Mouse (Mus musculus) CH12.LX (cell line): ENCODE results near the gene Hoxa9.

Experiments used
- CTCF ChIP-seq, 2 experiments: IDR thresholded peaks in 1 of 2; conservative IDR thresholded peaks in 1 of 2; 2 replicates each; pipeline ENCODE4 v1.5.1; 2011 to 2012; ENCODE audit warnings: low read depth in 2 of 2, low read length in 2 of 2, improper control_type of control experiment in 1 of 2, inconsistent platforms in 1 of 2, mild to moderate bottlenecking in 1 of 2, moderate library complexity in 1 of 2
- ELF1 ChIP-seq: IDR thresholded peaks from 2 replicates; pipeline ENCODE4 v1.6.1; 2014; ENCODE audit warnings: low read depth, mild to moderate bottlenecking, inconsistent platforms, low read length, improper control_type of control experiment
- MAX ChIP-seq: IDR thresholded peaks from 2 replicates; pipeline ENCODE4 v1.6.1; 2011; ENCODE audit warnings: low read length, improper control_type of control experiment
- MYC ChIP-seq: IDR thresholded peaks from 2 replicates; pipeline ENCODE4 v1.6.1; 2011; ENCODE audit warnings: low read depth, mild to moderate bottlenecking, improper control_type of control experiment, low read length
- NRF1 ChIP-seq: IDR thresholded peaks from 2 replicates; pipeline ENCODE4 v1.6.1; 2014; ENCODE audit warnings: low read depth, mild to moderate bottlenecking, inconsistent platforms, low read length, improper control_type of control experiment, moderate library complexity
- POLR2A ChIP-seq: IDR thresholded peaks from 2 replicates; pipeline ENCODE4 v1.6.1; 2011; ENCODE audit warnings: low read depth, mild to moderate bottlenecking, improper control_type of control experiment, low read length
- RAD21 ChIP-seq: IDR thresholded peaks from 2 replicates; pipeline ENCODE4 v1.6.1; 2011; ENCODE audit warnings: low read depth, mild to moderate bottlenecking, low read length, improper control_type of control experiment, moderate library complexity
- TBP ChIP-seq: conservative IDR thresholded peaks from 2 replicates; pipeline ENCODE4 v1.6.1; 2011; ENCODE audit warnings: low read depth, low read length, improper control_type of control experiment
- TCF12 ChIP-seq: IDR thresholded peaks from 2 replicates; pipeline ENCODE4 v1.6.1; 2014; ENCODE audit warnings: low read depth, mild to moderate bottlenecking, inconsistent platforms, low read length, improper control_type of control experiment
- UBTF ChIP-seq: IDR thresholded peaks from 2 replicates; pipeline ENCODE4 v1.6.1; 2012; ENCODE audit warnings: low read depth, mild to moderate bottlenecking, inconsistent platforms, low read length, improper control_type of control experiment, moderate library complexity
- USF2 ChIP-seq: conservative IDR thresholded peaks from 2 replicates; pipeline ENCODE4 v1.6.1; 2011; ENCODE audit warnings: low read depth, low read length, improper control_type of control experiment
- ZC3H11A ChIP-seq: IDR thresholded peaks from 2 replicates; pipeline ENCODE4 v1.6.1; 2012; ENCODE audit warnings: low read depth, mild to moderate bottlenecking, inconsistent platforms, low read length, improper control_type of control experiment
- ZMIZ1 ChIP-seq: IDR thresholded peaks from 2 replicates; pipeline ENCODE4 v1.6.1; 2012; ENCODE audit warnings: low read depth, mild to moderate bottlenecking, inconsistent platforms, low read length, improper control_type of control experiment
- ZNF384 ChIP-seq: IDR thresholded peaks from 2 replicates; pipeline ENCODE4 v1.6.1; 2012; ENCODE audit warnings: low read depth, low read length, improper control_type of control experiment, inconsistent platforms

DNA sequence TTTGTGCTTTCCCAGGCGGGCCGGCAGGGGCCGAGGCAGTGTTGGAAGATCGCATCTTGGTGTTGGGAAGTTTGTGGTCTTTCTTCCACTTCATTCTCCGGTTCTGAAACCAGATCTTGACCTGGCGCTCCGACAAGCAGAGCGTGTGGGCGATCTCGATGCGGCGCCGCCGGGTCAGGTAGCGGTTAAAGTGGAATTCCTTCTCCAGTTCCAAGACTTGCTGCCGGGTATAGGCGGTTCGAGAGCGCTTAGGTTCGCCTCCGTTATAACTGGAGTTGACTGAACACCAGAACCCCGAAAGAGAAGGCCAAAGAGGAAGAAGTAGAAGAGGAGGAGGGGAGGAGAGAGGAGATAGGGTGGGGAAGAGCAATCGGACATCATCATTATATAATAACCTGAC, 40.5 kb downstream of the Hoxa9 start:
- TF ChIP-seq POLR2A = no peak
- TF ChIP-seq ZMIZ1 = no peak
- TF ChIP-seq TBP = no peak
- no peak for TF ChIP-seq ZNF384
- TF ChIP-seq ZC3H11A = no peak
- no peak for TF ChIP-seq CTCF (conservative IDR thresholded peaks at IDR 0.05 in 1 of 2, IDR thresholded peaks at IDR 0.05 in 1 of 2; ENCODE audit: low read depth in 2 of 2, low read length in 2 of 2)
- TF ChIP-seq NRF1 = no peak
- TF ChIP-seq USF2 = no peak
- no peak for TF ChIP-seq RAD21
- TF ChIP-seq TCF12 = no peak
- no peak for TF ChIP-seq UBTF
- TF ChIP-seq MYC = no peak
- TF ChIP-seq ELF1 = no peak
- TF ChIP-seq MAX = no peak
